Mouse (Mus musculus) bone marrow macrophage, adult 2 months (primary cell): Measurements from ENCODE around the gene Ctbp1.

Experiments
- CTCF ChIP-seq: IDR thresholded peaks from 2 replicates; pipeline ENCODE4 v1.5.1; 2012; ENCODE audit warnings: low read depth, mild to moderate bottlenecking, low read length, moderate library complexity
- POLR2A ChIP-seq: IDR thresholded peaks from 2 replicates; pipeline ENCODE4 v1.6.1; 2012; ENCODE audit warnings: mild to moderate bottlenecking, low read depth, low read length, borderline replicate concordance

GRCm38 (mm10) chr5:33247387-33247786 is 27.4 kb downstream of the Ctbp1 start:
- no peak for TF ChIP-seq CTCF
- no peak for TF ChIP-seq POLR2A
